In the genomic region with DNA sequence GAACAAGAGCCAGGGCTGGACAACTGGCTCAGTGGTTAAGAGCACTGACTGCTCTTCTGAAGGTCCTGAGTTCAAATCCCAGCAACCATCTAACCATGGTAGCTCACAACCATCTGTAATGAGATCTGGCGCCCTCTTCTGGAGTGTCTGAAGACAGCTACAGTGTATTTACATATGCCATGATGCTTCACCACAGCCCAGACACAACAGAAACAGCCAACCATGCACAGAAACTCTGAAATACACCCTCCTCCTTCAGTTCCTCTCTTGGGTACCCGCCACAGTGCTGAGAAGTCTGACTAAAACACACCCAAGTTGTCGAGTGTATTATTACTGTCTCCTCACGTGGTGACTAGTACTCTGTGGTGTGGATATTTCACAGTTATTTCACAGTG, we compare ENCODE assay signal across 14 mouse cellular contexts.
A peak's percentile ranks its signal among the peaks of the same experiment; 100 is the strongest.
DNase-seq lines count a peak whose midpoint lies in the region; ATAC-seq and TF ChIP-seq lines count a peak whose summit lies in the region.
"Had no signal": no experiment of that assay in that cellular context is flagged by ENCODE, and none has a peak within 500 bp of the region (broad histone marks: within the 10 kb centered on the region; RNA-seq: fewer than 3 reads in every experiment).

No protein-coding gene starts in this region.

- no peak for TF ChIP-seq EP300 in heart, postnatal 0 days (IDR thresholded peaks at IDR 0.05; ENCODE audit: low read depth)

- 0 out of 2 replicates have a peak, but pooled peaks cover under 1% of the 10 kb centered on the region for H3K27me3 ChIP-seq in heart, postnatal 0 days (ENCODE audit: control insufficient read depth, insufficient read depth, low read length)
- no peaks in the 10 kb centered on the region for H3K27me3 ChIP-seq in heart, embryonic 11.5 days (ENCODE audit: control insufficient read depth, insufficient read depth, low read length)
- H3K27me3 ChIP-seq in lung, embryonic 15.5 days: no peaks in the 10 kb centered on the region
- H3K27me3 ChIP-seq in stomach, embryonic 15.5 days (replicated peaks): no peaks in the 10 kb centered on the region

- no peaks in the 10 kb centered on the region for H3K36me3 ChIP-seq in heart, postnatal 0 days (replicated peaks; ENCODE audit: control insufficient read depth, insufficient read depth, low read length)
- no peaks in the 10 kb centered on the region for H3K36me3 ChIP-seq in heart, embryonic 11.5 days (ENCODE audit: control insufficient read depth, insufficient read depth, low read length)
- no peaks in the 10 kb centered on the region for H3K36me3 ChIP-seq in lung, embryonic 15.5 days
- H3K36me3 ChIP-seq in stomach, embryonic 15.5 days: no peaks in the 10 kb centered on the region
- H3K36me3 ChIP-seq: embryonic facial prominence, embryonic 13.5 days; forebrain, embryonic 12.5 days; hindbrain, embryonic 10.5 days; liver, embryonic 13.5 days had no signal

- no peak overlapping the region for H3K4me2 ChIP-seq in heart, postnatal 0 days (ENCODE audit: low read depth, low read length)
- no peak overlapping the region for H3K4me2 ChIP-seq in heart, embryonic 11.5 days
- no peak overlapping the region for H3K4me2 ChIP-seq in lung, embryonic 15.5 days
- H3K4me2 ChIP-seq in stomach, embryonic 15.5 days: no peak overlapping the region
- H3K4me2 ChIP-seq: embryonic facial prominence, embryonic 13.5 days; forebrain, embryonic 12.5 days; liver, embryonic 13.5 days had no signal

- no peak overlapping the region for H3K9ac ChIP-seq in heart, postnatal 0 days (replicated peaks; ENCODE audit: low read depth, low read length)
- no peak overlapping the region for H3K9ac ChIP-seq in heart, embryonic 11.5 days (ENCODE audit: low read depth, low read length)
- H3K9ac ChIP-seq in lung, embryonic 15.5 days: no peak overlapping the region
- no peak overlapping the region for H3K9ac ChIP-seq in stomach, embryonic 15.5 days
- H3K9ac ChIP-seq: embryonic facial prominence, embryonic 13.5 days; forebrain, embryonic 12.5 days; liver, embryonic 13.5 days had no signal

- 0 out of 2 replicates have a peak, but pooled peaks cover 6% of the 10 kb centered on the region for H3K4me1 ChIP-seq in heart, postnatal 0 days (ENCODE audit: control insufficient read depth, insufficient read depth)
- no peaks in the 10 kb centered on the region for H3K4me1 ChIP-seq in heart, embryonic 11.5 days (ENCODE audit: control insufficient read depth, insufficient read depth, low read length)
- peaks cover 35% of the 10 kb centered on the region for H3K4me1 ChIP-seq in lung, embryonic 15.5 days
- 0 out of 2 replicates have a peak, but pooled peaks cover 6% of the 10 kb centered on the region for H3K4me1 ChIP-seq in stomach, embryonic 15.5 days
- H3K4me1 ChIP-seq: liver, embryonic 13.5 days had no signal

- 80% methylated on average over 4 of the region's 4 CpGs for WGBS in heart, postnatal 0 days
- whole genome bisulfite sequencing in heart, embryonic 11.5 days (ENCODE audit: insufficient replicate concordance): 71% methylated on average over 4 of the region's 4 CpGs
- WGBS in lung, embryonic 15.5 days: 70% methylated on average over 4 of the region's 4 CpGs
- 83% methylated on average over 4 of the region's 4 CpGs for whole genome bisulfite sequencing in stomach, embryonic 15.5 days

- no peak overlapping the region for H3K4me3 ChIP-seq in heart, postnatal 0 days (ENCODE audit: low read depth, low read length)
- no peak overlapping the region for H3K4me3 ChIP-seq in heart, embryonic 11.5 days (ENCODE audit: low read depth, low read length)
- no peak overlapping the region for H3K4me3 ChIP-seq in lung, embryonic 15.5 days
- no peak overlapping the region for H3K4me3 ChIP-seq in stomach, embryonic 15.5 days (replicated peaks)
- H3K4me3 ChIP-seq: embryonic facial prominence, embryonic 13.5 days; forebrain, embryonic 12.5 days; hindbrain, embryonic 10.5 days; liver, embryonic 13.5 days had no signal

- TF ChIP-seq CTCF in heart, postnatal 0 days (IDR thresholded peaks at IDR 0.05; ENCODE audit: low read depth): peak; percentile 16; the same call in 1 of the 2 replicates
- TF ChIP-seq CTCF in brain, embryonic 14.5 days (IDR thresholded peaks at IDR 0.05; ENCODE audit: borderline replicate concordance, extremely low read depth, insufficient read depth, insufficient read length): peak; percentile 11; the same call in 1 of the 2 replicates

- intact Hi-C loops in heart, postnatal 25 days (cut with DNase I): no loop called here

- H3K9me3 ChIP-seq in heart, postnatal 0 days (replicated peaks; ENCODE audit: control insufficient read depth, low read length): 0 out of 2 replicates have a peak, but pooled peaks cover 4% of the 10 kb centered on the region
- no peaks in the 10 kb centered on the region for H3K9me3 ChIP-seq in heart, embryonic 11.5 days (replicated peaks; ENCODE audit: control insufficient read depth, low read length)
- H3K9me3 ChIP-seq in lung, embryonic 15.5 days: no peaks in the 10 kb centered on the region
- H3K9me3 ChIP-seq in stomach, embryonic 15.5 days: no peaks in the 10 kb centered on the region
- H3K9me3 ChIP-seq: embryonic facial prominence, embryonic 13.5 days; forebrain, embryonic 12.5 days; hindbrain, embryonic 10.5 days; liver, embryonic 13.5 days had no signal

- no peak for ATAC-seq in heart, postnatal 0 days (ENCODE audit: insufficient read depth, low read depth)
- ATAC-seq in heart, embryonic 11.5 days (replicated peaks; ENCODE audit: insufficient number of reproducible peaks, low FRiP score, low TSS enrichment): no peak
- no peak for ATAC-seq in lung, embryonic 15.5 days (ENCODE audit: borderline replicate concordance, extremely low read depth, low FRiP score, low TSS enrichment)
- ATAC-seq in stomach, embryonic 15.5 days (ENCODE audit: insufficient read depth, low FRiP score, low read depth): peak; percentile 9; the same call in 1 of the 2 replicates
- no peak for ATAC-seq in granulocyte monocyte progenitor cell, adult 5-6 weeks (replicated peaks; ENCODE audit: poor library complexity, severe bottlenecking)
- ATAC-seq: activated CD4-positive, CD25-positive, alpha-beta regulatory T cell, adult 4 months; midbrain, embryonic 16.5 days had no signal

- no peak for TF ChIP-seq POLR2A in brain, embryonic 14.5 days (IDR thresholded peaks at IDR 0.05; ENCODE audit: borderline replicate concordance, extremely low read depth, insufficient read depth, insufficient read length, poor library complexity, severe bottlenecking)

- no peak overlapping the region for H3K27ac ChIP-seq in heart, postnatal 0 days (ENCODE audit: low read depth)
- H3K27ac ChIP-seq in heart, embryonic 11.5 days (ENCODE audit: low read depth, low read length): no peak overlapping the region
- H3K27ac ChIP-seq in lung, embryonic 15.5 days: peak overlapping the region; percentile 73
- peak overlapping the region; percentile 40; the same call in 1 of the 2 replicates for H3K27ac ChIP-seq in stomach, embryonic 15.5 days
- H3K27ac ChIP-seq: embryonic facial prominence, embryonic 13.5 days; forebrain, embryonic 12.5 days; hindbrain, embryonic 10.5 days; liver, embryonic 13.5 days had no signal

- no peak for DNase-seq in heart, postnatal 0 days (ENCODE audit: low spot score)
- DNase-seq in lung, postnatal 4 days: no peak
- DNase-seq in brain, embryonic 14.5 days (ENCODE audit: low read depth): no peak
- DNase-seq in heart, postnatal 25 days (ENCODE audit: low spot score): no peak
- DNase-seq: liver, embryonic 13.5 days had no signal

Comparison
In these comparisons a context has a peak if more than half of its experiments do, and no peak if none do; other contexts are left out.
1. H3K27ac ChIP-seq: peak in lung, embryonic 15.5 days (single experiment) and stomach, embryonic 15.5 days (single experiment); none in heart, postnatal 0 days (single experiment) and heart, embryonic 11.5 days (single experiment).